Mouse (Mus musculus) limb, embryonic 14.5 days (tissue): Measurements from ENCODE around the gene Psme1. TPM values are rescaled to one million over a fixed set of nuclear protein-coding genes. Genes with fewer than 3 reads are reported as not detected.

Source experiments
- ATAC-seq: fragments of 200-750 bp; cut with Nextera tagmentation; 2 replicates; pipeline ENCODE4 v1.8.0; 2017; ENCODE audit warnings: low read depth, moderate number of reproducible peaks, moderate TSS enrichment; ENCODE audit not compliant: low FRiP score
- DNase-seq: peaks from one replicate; pipeline ENCODE4 v3.0.0-alpha.2; 2015; ENCODE audit warnings: low spot score
- H3K27ac ChIP-seq: fragments of 300-500 bp; sonication (generic); replicated peaks from 2 replicates; pipeline ENCODE4 v1.5.1; 2014; ENCODE audit warnings: low read depth, mild to moderate bottlenecking, low read length, moderate library complexity, mixed read lengths
- H3K27me3 ChIP-seq: fragments of 300-500 bp; sonication (generic); 2 replicates; pipeline ENCODE4 v1.6.1; 2014; ENCODE audit warnings: low read length, mixed read lengths; ENCODE audit not compliant: control insufficient read depth, insufficient read depth
- H3K36me3 ChIP-seq: fragments of 300-500 bp; sonication (generic); 2 replicates; pipeline ENCODE4 v1.6.1; 2014; ENCODE audit warnings: mild to moderate bottlenecking, low read length, moderate library complexity, mixed read lengths; ENCODE audit not compliant: control insufficient read depth, insufficient read depth
- H3K4me1 ChIP-seq: fragments of 300-500 bp; sonication (generic); 2 replicates; pipeline ENCODE4 v1.6.1; 2014; ENCODE audit warnings: antibody characterized with exemption, low read length, mixed read lengths; ENCODE audit not compliant: control insufficient read depth, insufficient read depth
- H3K4me2 ChIP-seq: fragments of 300-500 bp; sonication (generic); replicated peaks from 2 replicates; pipeline ENCODE4 v1.6.1; 2014; ENCODE audit warnings: low read depth, mild to moderate bottlenecking, low read length, moderate library complexity; ENCODE audit not compliant: severe bottlenecking
- H3K4me3 ChIP-seq: fragments of 300-500 bp; sonication (generic); replicated peaks from 2 replicates; pipeline ENCODE4 v1.5.1; 2014; ENCODE audit warnings: low read length
- H3K9ac ChIP-seq: fragments of 300-500 bp; sonication (generic); 2 replicates; pipeline ENCODE4 v1.6.1; 2014; ENCODE audit warnings: mild to moderate bottlenecking, low read depth, low read length, moderate library complexity; ENCODE audit not compliant: severe bottlenecking
- H3K9me3 ChIP-seq: fragments of 300-500 bp; sonication (generic); 2 replicates; pipeline ENCODE4 v1.6.1; 2016; ENCODE audit warnings: low read length; ENCODE audit not compliant: control insufficient read depth
- POLR2A ChIP-seq: fragments of 200-500 bp; IDR thresholded peaks from 2 replicates; pipeline ENCODE4 v1.8.0; 2012; ENCODE audit warnings: inconsistent platforms, mild to moderate bottlenecking, moderate library complexity, borderline replicate concordance; ENCODE audit not compliant: insufficient read depth, insufficient read length; ENCODE audit errors: extremely low read depth
- WGBS: fragments of 180-500 bp; shearing (Covaris S2); extraction: QIAGEN DNeasy Blood & Tissue Kit; methylation state at CpG from one replicate; pipeline ENCODE4 v1.1.7; 2014; 5-methylcytosine and 5-hydroxymethylcytosine counted together
- polyA plus RNA-seq, 2 experiments: library from polyadenylated mRNA; depleted of rRNA in 1 of 2; stranded (reverse) in 1 of 2; unstranded in 1 of 2; fragments of >200 nt; fragmentation: Nextera tagmentation in 1 of 2; extraction: Ambion mirVana in 1 of 2; gene quantifications; 2 replicates each; pipeline versions ENCODE4 v1.2.1 to v1.2.3; 2012 to 2014

The Psme1 gene
- polyA plus RNA-seq, 2 experiments: 77.6 to 147 TPM

GRCm38 (mm10) chr14:55618486-55619195 is 40.7 kb downstream of the Psme1 start:
- DNase-seq (no peak), ATAC-seq (no peak)
- H3K4me3 ChIP-seq: peak overlapping the region; percentile 21
- TF ChIP-seq POLR2A: no peak
- H3K27me3 ChIP-seq: no peaks in the 10 kb centered on the region
- no peaks in the 10 kb centered on the region for H3K9me3 ChIP-seq
- peak overlapping the region; percentile 39 for H3K4me2 ChIP-seq
- no peaks in the 10 kb centered on the region; the same call in 1 of the 2 replicates for H3K4me1 ChIP-seq
- 43% methylated on average over 22 of the region's 22 CpGs for WGBS
- H3K36me3 ChIP-seq: peaks cover under 1% of the 10 kb centered on the region; the same call in 1 of the 2 replicates
- H3K27ac ChIP-seq: no peak overlapping the region
- H3K9ac ChIP-seq: 0 out of 2 replicates have a peak overlapping the region, but pooled peaks have one; percentile 12

DNA sequence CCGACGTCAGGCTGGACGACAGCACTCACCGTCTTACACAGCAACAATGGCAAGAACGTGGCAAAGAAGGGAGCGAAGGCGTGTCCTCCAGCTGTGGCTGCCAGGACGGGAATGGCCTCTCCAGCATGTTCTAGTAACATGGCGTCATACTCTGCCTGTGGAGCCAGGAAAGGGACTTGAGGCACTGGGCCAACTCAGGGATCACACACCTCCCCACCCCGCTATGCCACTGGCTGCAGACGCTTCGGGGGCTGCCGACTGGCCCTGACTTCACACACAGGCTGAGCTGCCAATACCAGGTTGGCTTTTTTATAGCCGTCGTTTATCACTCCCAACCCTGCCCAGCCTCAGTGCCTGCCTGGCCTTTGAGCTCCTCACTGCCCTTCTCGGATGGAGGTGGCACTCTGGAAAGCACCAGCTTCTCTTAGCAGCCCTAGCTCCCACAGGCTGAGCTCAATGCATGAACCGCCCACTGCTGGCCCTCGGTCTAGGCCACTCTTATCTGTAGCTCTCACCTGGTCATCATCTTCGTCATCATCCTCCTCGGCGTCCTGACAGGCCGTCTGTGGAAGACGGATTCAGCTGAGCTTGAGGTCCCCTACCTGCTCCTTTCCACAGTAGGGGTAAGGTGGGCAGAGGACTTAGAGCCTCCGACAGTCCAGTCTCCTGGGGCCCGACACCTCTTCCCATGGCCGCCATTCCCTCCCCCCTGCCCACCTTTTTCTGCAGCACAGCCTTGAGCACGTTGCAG is 50.3 kb downstream of the Psme1 start:
- DNase-seq (no peak), ATAC-seq (no peak)
- 79% methylated on average over 27 of the region's 27 CpGs for WGBS
- Histone ChIP-seq H3K9me3 (no peaks in the 10 kb centered on the region), H3K27ac (no peak overlapping the region), H3K9ac (no peak overlapping the region), H3K4me2 (no peak overlapping the region), H3K27me3 (no peaks in the 10 kb centered on the region), H3K4me3 (no peak overlapping the region), H3K4me1 (no peaks in the 10 kb centered on the region), H3K36me3 (peaks cover 96% of the 10 kb centered on the region)
- no peak for TF ChIP-seq POLR2A

DNA sequence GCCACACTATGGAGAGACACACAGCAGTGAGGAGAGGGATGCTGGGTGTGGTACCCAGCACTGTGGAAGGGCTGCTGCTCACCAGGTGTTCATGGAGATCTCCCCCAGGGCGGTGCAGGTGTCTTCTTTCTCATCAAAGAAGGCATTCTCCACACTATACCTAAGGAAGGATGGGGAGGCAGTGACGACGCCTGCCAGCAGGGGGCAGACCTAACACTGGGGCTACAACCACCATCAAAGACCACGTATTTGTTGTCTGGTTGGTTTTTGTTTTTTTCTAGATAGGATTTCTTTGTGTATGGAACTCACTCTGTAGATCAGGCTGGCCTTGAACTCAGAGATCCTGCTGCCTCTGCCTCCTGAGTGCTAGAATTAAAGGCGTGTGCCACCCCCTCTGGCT is 51.4 kb downstream of the Psme1 start:
- H3K4me1 ChIP-seq: no peaks in the 10 kb centered on the region; the same call in 1 of the 2 replicates
- no peak for TF ChIP-seq POLR2A
- no peak overlapping the region for H3K4me3 ChIP-seq
- no peaks in the 10 kb centered on the region for H3K27me3 ChIP-seq
- H3K27ac ChIP-seq: no peak overlapping the region
- 57% methylated on average over 5 of the region's 5 CpGs for WGBS
- ATAC-seq (no peak), DNase-seq (no peak)
- H3K9ac ChIP-seq: no peak overlapping the region
- no peak overlapping the region for H3K4me2 ChIP-seq
- peaks cover 98% of the 10 kb centered on the region for H3K36me3 ChIP-seq
- no peaks in the 10 kb centered on the region for H3K9me3 ChIP-seq

Other genes starting within 250 kb of the Psme1 start
Only the 30 nearest of the 31 such genes appear.
- 53.0 and 58.6 TPM in 2 replicates for gene Dhrs4, start 99.4 kb upstream of the Psme1 start, polyA plus RNA-seq (2012; rRNA removed)
- gene Dhrs4, start 99.4 kb upstream of the Psme1 start, polyA plus RNA-seq (2014; fragmentation: Nextera tagmentation; extraction: Ambion mirVana): 48.4 and 60.3 TPM in 2 replicates
- 24.8 and 28.8 TPM in 2 replicates for gene Carmil3, start 87.5 kb upstream of the Psme1 start, polyA plus RNA-seq (2012; rRNA removed)
- gene Carmil3, start 87.5 kb upstream of the Psme1 start, polyA plus RNA-seq (2014; fragmentation: Nextera tagmentation; extraction: Ambion mirVana): 3.6 and 5.4 TPM in 2 replicates
- 0.74 and 0.83 TPM in 2 replicates for gene Cpne6, start 67.7 kb upstream of the Psme1 start, polyA plus RNA-seq (2012; rRNA removed)
- 0.47 and 0.65 TPM in 2 replicates for gene Cpne6, start 67.7 kb upstream of the Psme1 start, polyA plus RNA-seq (2014; fragmentation: Nextera tagmentation; extraction: Ambion mirVana)
- 0.06 TPM in 1 of 2 replicates, not detected in the other for gene Nrl, start 53.1 kb upstream of the Psme1 start, polyA plus RNA-seq (2012; rRNA removed)
- not detected in 2 replicates for gene Nrl, start 53.1 kb upstream of the Psme1 start, polyA plus RNA-seq (2014; fragmentation: Nextera tagmentation; extraction: Ambion mirVana)
- 39.3 and 52.1 TPM in 2 replicates for gene Pck2, start 37.9 kb upstream of the Psme1 start, polyA plus RNA-seq (2012; rRNA removed)
- 22.5 and 28.0 TPM in 2 replicates for gene Pck2, start 37.9 kb upstream of the Psme1 start, polyA plus RNA-seq (2014; fragmentation: Nextera tagmentation; extraction: Ambion mirVana)
- 47.5 and 53.0 TPM in 2 replicates for gene Dcaf11, start 18.1 kb upstream of the Psme1 start, polyA plus RNA-seq (2012; rRNA removed)
- gene Dcaf11, start 18.1 kb upstream of the Psme1 start, polyA plus RNA-seq (2014; fragmentation: Nextera tagmentation; extraction: Ambion mirVana): 53.8 and 56.0 TPM in 2 replicates
- gene A730061H03Rik, start 17.7 kb upstream of the Psme1 start, polyA plus RNA-seq (2012; rRNA removed): 0.67 and 0.88 TPM in 2 replicates
- gene A730061H03Rik, start 17.7 kb upstream of the Psme1 start, polyA plus RNA-seq (2014; fragmentation: Nextera tagmentation; extraction: Ambion mirVana): 0.74 and 1.7 TPM in 2 replicates
- 30.9 and 43.0 TPM in 2 replicates for gene Fitm1, start 2.5 kb upstream of the Psme1 start, polyA plus RNA-seq (2012; rRNA removed)
- gene Fitm1, start 2.5 kb upstream of the Psme1 start, polyA plus RNA-seq (2014; fragmentation: Nextera tagmentation; extraction: Ambion mirVana): 19.1 and 26.9 TPM in 2 replicates
- gene Emc9, start 7.2 kb downstream of the Psme1 start, polyA plus RNA-seq (2012; rRNA removed): 6.6 and 6.9 TPM in 2 replicates
- 6.5 and 7.0 TPM in 2 replicates for gene Emc9, start 7.2 kb downstream of the Psme1 start, polyA plus RNA-seq (2014; fragmentation: Nextera tagmentation; extraction: Ambion mirVana)
- 75.8 and 78.5 TPM in 2 replicates for gene Psme2, start 13.0 kb downstream of the Psme1 start, polyA plus RNA-seq (2012; rRNA removed)
- gene Psme2, start 13.0 kb downstream of the Psme1 start, polyA plus RNA-seq (2014; fragmentation: Nextera tagmentation; extraction: Ambion mirVana): 239 and 245 TPM in 2 replicates
- gene Rnf31, start 13.6 kb downstream of the Psme1 start, polyA plus RNA-seq (2012; rRNA removed): 23.0 and 34.1 TPM in 2 replicates
- 13.1 and 18.1 TPM in 2 replicates for gene Rnf31, start 13.6 kb downstream of the Psme1 start, polyA plus RNA-seq (2014; fragmentation: Nextera tagmentation; extraction: Ambion mirVana)
- 21.0 and 26.4 TPM in 2 replicates for gene Irf9, start 25.4 kb downstream of the Psme1 start, polyA plus RNA-seq (2012; rRNA removed)
- 9.8 and 11.3 TPM in 2 replicates for gene Irf9, start 25.4 kb downstream of the Psme1 start, polyA plus RNA-seq (2014; fragmentation: Nextera tagmentation; extraction: Ambion mirVana)
- gene Rec8, start 39.9 kb downstream of the Psme1 start, polyA plus RNA-seq (2012; rRNA removed): 8.9 and 9.6 TPM in 2 replicates
- gene Rec8, start 39.9 kb downstream of the Psme1 start, polyA plus RNA-seq (2014; fragmentation: Nextera tagmentation; extraction: Ambion mirVana): 2.4 and 2.8 TPM in 2 replicates
- 185 and 239 TPM in 2 replicates for gene Ipo4, start 57.8 kb downstream of the Psme1 start, polyA plus RNA-seq (2012; rRNA removed)
- 131 and 133 TPM in 2 replicates for gene Ipo4, start 57.8 kb downstream of the Psme1 start, polyA plus RNA-seq (2014; fragmentation: Nextera tagmentation; extraction: Ambion mirVana)
- 6.8 and 12.2 TPM in 2 replicates for gene Gm49378, start 59.8 kb downstream of the Psme1 start, polyA plus RNA-seq (2012; rRNA removed)
- gene Gm49378, start 59.8 kb downstream of the Psme1 start, polyA plus RNA-seq (2014; fragmentation: Nextera tagmentation; extraction: Ambion mirVana): 1.5 and 3.7 TPM in 2 replicates
- 92.3 and 128 TPM in 2 replicates for gene Tm9sf1, start 65.7 kb downstream of the Psme1 start, polyA plus RNA-seq (2012; rRNA removed)
- gene Tm9sf1, start 65.7 kb downstream of the Psme1 start, polyA plus RNA-seq (2014; fragmentation: Nextera tagmentation; extraction: Ambion mirVana): 111 and 116 TPM in 2 replicates
- gene Tssk4, start 72.1 kb downstream of the Psme1 start, polyA plus RNA-seq (2012; rRNA removed): 2.9 and 3.3 TPM in 2 replicates
- gene Tssk4, start 72.1 kb downstream of the Psme1 start, polyA plus RNA-seq (2014; fragmentation: Nextera tagmentation; extraction: Ambion mirVana): 1.2 and 1.4 TPM in 2 replicates
- gene Mdp1, start 82.4 kb downstream of the Psme1 start, polyA plus RNA-seq (2012; rRNA removed): 47.4 and 49.7 TPM in 2 replicates
- 53.7 and 59.1 TPM in 2 replicates for gene Mdp1, start 82.4 kb downstream of the Psme1 start, polyA plus RNA-seq (2014; fragmentation: Nextera tagmentation; extraction: Ambion mirVana)
- gene Gmpr2, start 93.8 kb downstream of the Psme1 start, polyA plus RNA-seq (2012; rRNA removed): 51.1 and 53.6 TPM in 2 replicates
- gene Gmpr2, start 93.8 kb downstream of the Psme1 start, polyA plus RNA-seq (2014; fragmentation: Nextera tagmentation; extraction: Ambion mirVana): 53.1 and 68.5 TPM in 2 replicates
- gene Nedd8, start 94.0 kb downstream of the Psme1 start, polyA plus RNA-seq (2012; rRNA removed): 347 and 416 TPM in 2 replicates
- gene Nedd8, start 94.0 kb downstream of the Psme1 start, polyA plus RNA-seq (2014; fragmentation: Nextera tagmentation; extraction: Ambion mirVana): 567 and 583 TPM in 2 replicates
- 35.9 and 38.4 TPM in 2 replicates for gene Tinf2, start 103.7 kb downstream of the Psme1 start, polyA plus RNA-seq (2012; rRNA removed)
- 34.2 and 40.1 TPM in 2 replicates for gene Tinf2, start 103.7 kb downstream of the Psme1 start, polyA plus RNA-seq (2014; fragmentation: Nextera tagmentation; extraction: Ambion mirVana)
- gene Tgm1, start 135.8 kb downstream of the Psme1 start, polyA plus RNA-seq (2012; rRNA removed): 15.0 and 17.7 TPM in 2 replicates
- gene Tgm1, start 135.8 kb downstream of the Psme1 start, polyA plus RNA-seq (2014; fragmentation: Nextera tagmentation; extraction: Ambion mirVana): 17.0 and 21.2 TPM in 2 replicates
- gene Rabggta, start 144.1 kb downstream of the Psme1 start, polyA plus RNA-seq (2012; rRNA removed): 41.7 and 53.5 TPM in 2 replicates
- gene Rabggta, start 144.1 kb downstream of the Psme1 start, polyA plus RNA-seq (2014; fragmentation: Nextera tagmentation; extraction: Ambion mirVana): 20.4 and 23.0 TPM in 2 replicates
- gene Dhrs1, start 167.6 kb downstream of the Psme1 start, polyA plus RNA-seq (2012; rRNA removed): 88.3 and 109 TPM in 2 replicates
- 82.0 and 89.7 TPM in 2 replicates for gene Dhrs1, start 167.6 kb downstream of the Psme1 start, polyA plus RNA-seq (2014; fragmentation: Nextera tagmentation; extraction: Ambion mirVana)
- 23.5 and 30.5 TPM in 2 replicates for gene Nop9, start 167.6 kb downstream of the Psme1 start, polyA plus RNA-seq (2012; rRNA removed)
- 37.6 and 38.1 TPM in 2 replicates for gene Nop9, start 167.6 kb downstream of the Psme1 start, polyA plus RNA-seq (2014; fragmentation: Nextera tagmentation; extraction: Ambion mirVana)
- gene Cideb, start 180.3 kb downstream of the Psme1 start, polyA plus RNA-seq (2012; rRNA removed): 2.1 and 2.6 TPM in 2 replicates
- gene Cideb, start 180.3 kb downstream of the Psme1 start, polyA plus RNA-seq (2014; fragmentation: Nextera tagmentation; extraction: Ambion mirVana): 0.41 and 0.46 TPM in 2 replicates
- gene Ltb4r2, start 183.3 kb downstream of the Psme1 start, polyA plus RNA-seq (2012; rRNA removed): 0.44 and 0.65 TPM in 2 replicates
- 0.61 and 0.74 TPM in 2 replicates for gene Ltb4r2, start 183.3 kb downstream of the Psme1 start, polyA plus RNA-seq (2014; fragmentation: Nextera tagmentation; extraction: Ambion mirVana)
- 1.1 and 1.2 TPM in 2 replicates for gene Ltb4r1, start 187.8 kb downstream of the Psme1 start, polyA plus RNA-seq (2012; rRNA removed)
- gene Ltb4r1, start 187.8 kb downstream of the Psme1 start, polyA plus RNA-seq (2014; fragmentation: Nextera tagmentation; extraction: Ambion mirVana): 0.33 and 0.78 TPM in 2 replicates
- gene Adcy4, start 206.0 kb downstream of the Psme1 start, polyA plus RNA-seq (2012; rRNA removed): 32.4 and 35.0 TPM in 2 replicates
- gene Adcy4, start 206.0 kb downstream of the Psme1 start, polyA plus RNA-seq (2014; fragmentation: Nextera tagmentation; extraction: Ambion mirVana): 16.8 and 17.8 TPM in 2 replicates
- gene Ripk3, start 210.7 kb downstream of the Psme1 start, polyA plus RNA-seq (2012; rRNA removed): 35.9 and 41.4 TPM in 2 replicates
- 30.5 and 37.6 TPM in 2 replicates for gene Ripk3, start 210.7 kb downstream of the Psme1 start, polyA plus RNA-seq (2014; fragmentation: Nextera tagmentation; extraction: Ambion mirVana)